Mouse (Mus musculus) frontal cortex, postnatal 25 days (tissue): ENCODE measurements around the gene Stambpl1.

Experiments
- DNase-seq, 2 experiments: peaks; one replicate each; pipeline ENCODE4 v3.0.0; 2022; ENCODE audit warnings: low spot score in 2 of 2

The Stambpl1 gene

GRCm38 (mm10) chr19:34240273-34241039 lies 48.4 kb downstream of the Stambpl1 start:
- DNase-seq = no peak

GRCm38 (mm10) chr19:34241247-34241915 lies 49.4 kb downstream of the Stambpl1 start:
- no peak for DNase-seq

DNA sequence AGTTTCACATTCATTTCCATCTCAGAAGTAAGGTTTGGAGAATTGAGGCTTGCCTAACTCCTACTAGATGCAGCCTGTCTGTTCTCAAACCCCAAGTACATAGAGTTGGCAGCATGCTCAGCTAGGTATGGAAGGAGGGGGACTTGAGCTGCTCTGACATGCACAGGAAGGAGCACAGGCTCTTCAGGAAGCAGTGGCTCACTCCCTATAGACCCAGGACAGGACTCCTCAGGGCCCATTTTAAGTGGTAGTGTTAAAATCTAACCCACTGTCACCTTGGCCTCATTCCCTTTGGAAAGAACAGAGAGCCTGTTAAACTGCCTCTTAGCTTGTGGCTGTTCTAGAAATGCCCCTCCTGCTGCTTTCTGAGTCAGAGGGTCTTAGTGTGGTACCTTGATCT lies 50.9 kb downstream of the Stambpl1 start:
- no peak for DNase-seq

DNA sequence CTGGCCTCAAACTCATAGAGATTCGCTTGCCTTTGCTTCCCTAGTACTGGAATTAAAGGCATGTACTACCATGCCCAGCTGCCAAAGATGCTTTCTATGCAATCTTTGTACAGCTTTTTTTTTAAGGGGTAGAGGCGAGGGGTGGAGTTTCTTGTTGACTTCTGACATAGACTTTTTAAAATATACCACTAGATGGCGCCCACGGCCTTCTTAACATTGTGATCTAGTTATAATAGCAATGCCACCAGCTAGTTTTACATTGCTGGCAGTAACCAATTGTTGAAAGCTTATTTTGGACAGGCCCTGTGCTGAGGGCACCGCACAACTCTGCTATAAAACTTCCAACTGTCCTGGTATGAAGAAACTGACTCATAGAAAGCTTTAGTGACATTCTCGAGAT lies 52.0 kb downstream of the Stambpl1 start:
- DNase-seq = no peak

DNA sequence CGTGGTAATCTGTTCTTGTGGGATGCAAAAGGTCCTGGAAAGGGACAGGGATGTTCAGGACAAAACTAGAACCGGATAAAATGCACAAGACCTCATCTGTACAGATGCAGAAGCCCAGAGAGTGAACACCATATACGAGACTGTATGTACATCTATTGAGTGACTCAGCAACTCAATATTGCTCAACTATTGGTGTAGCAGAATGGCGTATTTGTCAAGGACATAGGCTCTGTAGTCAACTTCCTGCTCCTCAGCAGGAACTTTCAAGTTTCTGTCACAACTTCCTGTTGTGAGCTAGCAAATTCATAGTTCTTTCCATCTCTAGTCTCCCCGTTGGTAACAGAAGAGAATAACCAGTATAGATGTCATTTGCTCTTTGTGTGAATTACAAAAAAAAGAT lies 56.5 kb downstream of the Stambpl1 start:
- DNase-seq = no peak

DNA sequence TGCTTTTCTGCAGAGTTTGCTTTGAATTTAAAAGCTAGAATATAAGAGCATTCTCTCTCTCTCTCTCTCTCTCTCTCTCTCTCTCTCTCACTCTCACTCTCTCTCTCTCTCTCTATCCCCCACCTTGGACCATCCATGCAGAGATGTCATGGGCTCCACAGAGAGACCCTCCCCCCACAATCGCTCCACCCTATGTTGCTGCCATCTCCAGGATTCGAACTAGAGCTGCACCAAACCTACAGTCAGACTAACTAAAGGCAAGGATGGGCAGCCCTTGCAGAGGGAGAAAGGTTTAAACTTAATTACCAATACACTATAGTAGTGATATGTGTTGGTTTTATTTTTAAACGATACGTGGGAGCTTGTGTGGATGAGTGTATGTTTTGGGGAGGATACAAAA lies 58.6 kb downstream of the Stambpl1 start:
- DNase-seq = no peak

GRCm38 (mm10) chr19:34251900-34252299 lies 59.9 kb downstream of the Stambpl1 start:
- DNase-seq = no peak

DNA sequence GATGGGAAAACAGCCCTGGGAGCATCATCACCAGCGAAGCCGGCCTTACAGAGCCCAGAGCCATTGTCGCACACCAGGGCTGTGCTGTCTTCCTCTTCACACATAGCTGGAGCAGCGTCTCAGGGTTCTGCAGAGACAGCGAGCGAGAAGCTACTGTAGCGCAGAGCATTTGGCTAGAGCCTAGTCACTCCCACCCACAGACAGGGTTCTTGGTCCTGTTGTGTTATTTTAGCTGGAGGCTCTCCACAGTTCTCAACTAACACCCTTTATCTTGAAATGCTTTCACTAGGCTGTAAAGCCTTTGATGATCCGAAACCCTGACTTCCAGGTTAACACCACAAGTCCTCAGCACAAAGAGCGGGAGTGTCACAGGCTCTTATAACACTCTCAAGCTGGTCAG lies 60.4 kb downstream of the Stambpl1 start:
- DNase-seq = no peak

GRCm38 (mm10) chr19:34254101-34254879 lies 62.3 kb downstream of the Stambpl1 start:
- no peak for DNase-seq

GRCm38 (mm10) chr19:34254880-34255681 lies 63.1 kb downstream of the Stambpl1 start, which contains the start of gene Acta2:
Gene Acta2 (minus strand): TSS chr19:34255590.
- DNase-seq = no peak

DNA sequence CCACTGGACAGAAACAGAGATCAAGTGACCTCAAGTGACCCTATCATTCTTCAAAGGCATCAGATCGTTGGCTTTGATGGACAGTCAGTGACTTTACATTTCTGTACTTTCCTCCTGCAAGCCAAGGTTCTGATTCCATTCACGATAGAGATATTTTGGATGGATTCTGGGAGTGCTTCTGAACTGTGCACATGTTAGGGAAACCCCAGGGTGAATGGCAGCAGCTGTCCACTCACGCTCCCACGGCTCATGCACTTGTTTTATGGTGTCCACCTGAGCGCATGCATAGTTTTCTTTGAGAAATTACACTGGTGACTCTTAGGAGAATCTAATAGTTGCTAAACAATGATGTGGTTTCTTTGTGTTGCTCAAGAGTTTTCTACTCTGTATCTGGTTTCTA lies 64.1 kb downstream of the Stambpl1 start:
- no peak for DNase-seq

- DNase-seq = no peak
Observed at GRCm38 (mm10) chr19:34256936-34257335, 64.9 kb downstream of the Stambpl1 start.

DNA sequence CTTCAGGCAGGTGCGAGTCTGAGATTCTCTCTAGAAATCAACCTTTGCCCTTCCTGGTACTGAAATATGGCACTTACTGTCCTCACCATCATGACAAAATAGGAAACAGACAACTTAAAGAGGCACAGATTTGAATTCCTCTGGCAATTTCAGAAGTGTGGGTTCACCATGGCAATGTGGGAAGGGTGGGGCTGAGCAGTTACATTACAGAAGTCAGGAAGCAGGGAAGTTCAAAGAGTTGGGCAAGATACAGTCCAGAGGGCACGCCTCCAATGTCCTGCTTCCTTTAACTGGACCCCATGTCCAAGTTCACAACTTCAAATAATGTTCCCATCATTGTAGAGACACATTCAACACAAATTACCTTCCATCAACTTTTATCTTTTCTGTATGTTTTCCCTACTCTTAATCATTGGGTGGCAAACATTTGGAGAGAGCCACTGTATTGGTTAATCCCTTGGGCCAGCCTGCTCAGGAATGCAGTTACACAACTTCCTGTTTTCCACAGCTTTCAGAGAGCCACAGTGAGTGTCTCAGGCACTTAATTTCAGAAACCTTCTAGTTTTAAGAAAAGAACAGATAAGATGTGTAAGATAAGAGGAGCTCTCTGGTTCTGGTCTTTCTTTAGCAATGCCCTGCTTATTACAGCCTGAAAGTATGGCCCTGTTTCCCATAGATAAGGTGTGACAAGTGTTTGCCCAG lies 70.4 kb downstream of the Stambpl1 start:
- DNase-seq = no peak

- DNase-seq = no peak
Observed at GRCm38 (mm10) chr19:34265604-34266193, 73.7 kb downstream of the Stambpl1 start.

DNA sequence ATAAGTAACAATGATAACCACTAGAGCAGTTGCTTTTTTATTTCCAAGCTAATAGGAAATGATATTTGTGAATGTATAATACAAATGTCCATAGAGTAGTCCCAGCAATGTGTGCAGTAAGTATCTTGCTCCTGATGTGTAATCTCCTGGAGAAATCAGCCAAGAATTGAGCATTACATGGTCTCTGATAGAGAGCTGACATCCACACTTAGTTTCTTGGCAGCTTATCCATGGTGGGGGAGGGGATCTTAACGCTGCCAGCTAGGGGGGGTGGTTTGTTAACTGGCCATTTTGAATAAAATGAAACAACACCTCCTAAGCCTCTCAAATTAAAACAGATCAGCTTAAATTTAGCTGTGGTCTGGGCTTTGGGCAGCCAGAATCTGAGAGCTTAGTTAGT lies 77.0 kb downstream of the Stambpl1 start:
- DNase-seq = no peak

DNA sequence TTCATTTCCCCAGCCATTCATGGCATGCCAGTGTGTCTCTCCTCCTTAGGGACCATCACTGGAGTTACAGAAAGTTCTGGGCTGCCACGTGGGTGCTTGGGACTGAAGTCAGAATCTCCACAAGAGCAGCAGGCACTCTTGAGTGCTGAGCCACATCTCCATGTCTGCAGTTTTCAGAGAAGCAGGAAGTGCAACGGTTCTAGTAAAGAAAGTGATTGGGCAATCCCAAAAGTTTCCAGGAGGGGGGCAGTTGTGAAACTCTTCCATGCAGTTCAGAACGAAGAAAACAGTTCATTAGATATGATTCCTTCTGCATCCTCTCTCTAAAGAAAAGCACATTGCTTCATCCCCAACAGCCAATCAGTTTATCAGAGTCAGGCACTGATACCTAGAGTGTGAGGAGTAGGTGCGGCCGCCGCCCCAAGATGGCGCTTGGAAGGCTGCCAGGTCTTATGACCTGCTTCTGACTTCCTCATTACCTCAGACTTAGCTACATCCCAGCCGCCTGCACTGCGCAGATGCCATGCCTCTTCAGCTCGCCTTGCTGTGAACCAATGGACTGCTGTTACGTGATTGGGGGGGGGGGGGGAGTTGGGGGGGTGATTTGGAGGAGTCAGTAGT lies 78.2 kb downstream of the Stambpl1 start:
- DNase-seq = no peak

DNA sequence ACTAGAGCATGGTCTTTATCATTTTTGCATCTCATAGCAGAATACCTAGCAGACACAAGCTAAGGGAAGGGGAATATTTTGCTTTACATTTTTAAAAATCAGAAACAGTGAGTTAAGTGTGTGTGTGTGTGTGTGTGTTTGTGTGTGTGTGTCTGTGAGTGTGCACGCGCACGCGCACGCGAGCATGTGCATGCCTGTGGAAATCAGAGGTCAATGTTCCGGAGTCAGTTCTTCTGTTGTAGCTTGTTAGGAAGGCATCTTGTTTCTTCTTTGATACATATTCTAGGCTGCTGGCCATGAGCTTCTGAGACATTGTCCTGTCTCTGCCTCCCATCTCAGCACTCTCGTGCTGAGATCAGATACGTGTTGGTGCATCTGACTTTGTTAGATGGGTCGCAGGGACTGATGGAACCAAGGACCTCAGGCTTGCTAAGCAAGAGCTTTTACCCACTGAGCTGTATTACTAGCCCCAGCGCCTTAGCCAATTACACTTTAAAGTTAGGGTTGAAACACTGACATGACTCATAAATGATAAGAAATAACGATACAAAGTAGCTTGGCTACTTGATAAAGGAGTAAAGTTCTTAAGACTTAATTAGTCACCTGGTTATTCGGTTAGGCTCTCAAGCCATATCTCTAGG lies 78.9 kb downstream of the Stambpl1 start:
- DNase-seq = no peak

GRCm38 (mm10) chr19:34273073-34273472 lies 81.0 kb downstream of the Stambpl1 start:
- no peak for DNase-seq

DNA sequence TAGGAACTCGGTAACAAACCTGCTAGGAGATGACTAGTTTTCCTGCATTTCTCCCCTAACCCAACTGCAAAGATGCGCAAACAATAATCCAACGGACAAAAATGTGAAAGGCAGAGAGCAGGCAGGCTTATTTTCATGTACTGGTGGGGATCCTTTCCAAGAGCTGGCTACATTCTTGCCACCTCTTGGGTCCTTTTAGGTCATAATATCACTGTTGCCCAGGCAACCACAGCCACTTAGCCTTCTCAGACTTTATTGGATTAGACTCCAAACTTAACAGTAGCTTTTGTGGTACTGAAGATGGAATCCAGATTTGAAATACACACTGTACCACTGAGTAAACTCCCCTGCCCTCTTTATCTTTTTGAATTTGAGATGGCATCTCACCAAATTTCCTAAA lies 86.0 kb downstream of the Stambpl1 start:
- DNase-seq = no peak

- DNase-seq = no peak
Observed at GRCm38 (mm10) chr19:34283614-34284013, 91.6 kb downstream of the Stambpl1 start.
